Mouse (Mus musculus) midbrain, embryonic 16.5 days (tissue): ENCODE measurements around the gene Msi2. TPM values are rescaled to one million over a fixed set of nuclear protein-coding genes. Genes with fewer than 3 reads are reported as not detected.

Source experiments
- ATAC-seq: fragments of 200-750 bp; cut with Nextera tagmentation; 2 replicates; pipeline ENCODE4 v1.8.0; 2017; ENCODE audit warnings: moderate TSS enrichment
- H3K27ac ChIP-seq: fragments of 300-500 bp; sonication (generic); 2 replicates; pipeline ENCODE4 v1.5.1; 2014; ENCODE audit warnings: mild to moderate bottlenecking, low read length, mixed read lengths
- H3K27me3 ChIP-seq: fragments of 300-500 bp; sonication (generic); 2 replicates; pipeline ENCODE4 v1.6.1; 2014; ENCODE audit warnings: low read depth, low read length, mixed read lengths; ENCODE audit not compliant: control insufficient read depth, insufficient read depth
- H3K36me3 ChIP-seq: fragments of 300-500 bp; sonication (generic); 2 replicates; pipeline ENCODE4 v1.6.1; 2014; ENCODE audit warnings: mild to moderate bottlenecking, low read length, moderate library complexity, mixed read lengths; ENCODE audit not compliant: control insufficient read depth, insufficient read depth
- H3K4me1 ChIP-seq: fragments of 300-500 bp; sonication (generic); 2 replicates; pipeline ENCODE4 v1.6.1; 2014; ENCODE audit warnings: mild to moderate bottlenecking, low read length, mixed read lengths; ENCODE audit not compliant: control insufficient read depth, insufficient read depth
- H3K4me2 ChIP-seq: fragments of 300-500 bp; sonication (generic); 2 replicates; pipeline ENCODE4 v1.6.1; 2014; ENCODE audit warnings: mild to moderate bottlenecking, low read length, mixed read lengths
- H3K4me3 ChIP-seq: fragments of 300-500 bp; sonication (generic); 2 replicates; pipeline ENCODE4 v1.5.1; 2014; ENCODE audit warnings: low read depth, mild to moderate bottlenecking, low read length, moderate library complexity, mixed read lengths
- H3K9ac ChIP-seq: fragments of 300-500 bp; sonication (generic); 2 replicates; pipeline ENCODE4 v1.6.1; 2014; ENCODE audit warnings: low read depth, low read length, mixed read lengths
- H3K9me3 ChIP-seq: fragments of 300-500 bp; sonication (generic); replicated peaks from 2 replicates; pipeline ENCODE4 v1.6.1; 2014; ENCODE audit warnings: mild to moderate bottlenecking, low read length, mixed read lengths; ENCODE audit not compliant: control insufficient read depth, poor library complexity, severe bottlenecking
- WGBS: fragments of 180-500 bp; shearing (Covaris S2); extraction: QIAGEN DNeasy Blood & Tissue Kit; methylation state at CpG from one replicate; pipeline ENCODE4 v1.1.7; 2014; 5-methylcytosine and 5-hydroxymethylcytosine counted together
- polyA plus RNA-seq: library from polyadenylated mRNA; unstranded; fragments of >200 nt; fragmentation: Nextera tagmentation; extraction: Ambion mirVana; gene quantifications from 2 replicates; pipeline ENCODE4 v1.2.1, GENCODE M21; 2015

Gene Msi2
- polyA plus RNA-seq, 1 experiment from 2014 or later = 29.4 TPM

DNA sequence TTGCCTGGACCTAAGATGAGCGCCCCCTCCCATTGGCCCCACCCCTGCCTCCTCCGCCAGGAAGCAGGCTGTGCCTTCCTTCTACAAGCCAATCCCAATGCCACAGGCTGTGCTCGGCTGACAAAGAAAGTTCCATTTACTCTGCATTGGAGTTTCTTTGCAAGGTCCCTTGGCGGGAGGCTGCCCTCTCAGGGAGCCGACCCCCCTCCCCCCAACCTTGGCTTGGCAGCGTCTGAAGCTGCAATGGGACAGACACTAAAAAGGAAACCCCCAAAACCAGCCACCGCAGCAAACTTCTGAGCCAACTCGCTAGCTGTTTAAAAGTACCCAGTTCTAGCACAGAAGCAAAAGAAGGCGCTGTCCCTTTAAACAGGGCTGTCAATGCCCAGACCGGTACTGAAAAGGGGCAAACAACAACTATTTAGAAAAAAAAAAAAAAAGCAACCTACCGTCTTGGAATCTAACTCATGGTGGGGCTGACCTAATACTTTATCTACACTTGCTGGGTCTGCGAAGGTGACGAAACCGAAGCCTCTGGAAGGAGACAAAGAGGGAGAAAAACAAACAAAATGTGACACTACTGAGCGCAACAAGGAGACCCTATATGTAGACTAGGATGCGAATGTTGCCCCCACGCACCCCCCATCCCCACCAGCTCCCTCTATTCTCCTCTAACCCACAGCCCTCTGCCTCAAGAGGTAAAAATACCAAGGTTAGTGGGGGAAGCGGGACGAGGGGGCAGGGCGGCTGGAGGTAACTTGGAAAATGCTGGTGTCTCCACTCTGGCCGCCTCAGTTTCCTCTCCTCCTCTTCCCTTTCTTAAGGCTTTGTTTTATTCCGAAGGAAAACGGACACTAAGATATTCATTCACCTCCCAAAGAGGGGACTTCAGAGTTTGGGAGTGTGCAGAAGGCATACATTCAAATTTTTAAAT is 2.0 kb downstream of the Msi2 start:
- peak overlapping the region; percentile 92 for H3K4me2 ChIP-seq
- peak overlapping the region; percentile 89 for H3K27ac ChIP-seq
- peaks cover 6% of the 10 kb centered on the region for H3K36me3 ChIP-seq
- no peak for ATAC-seq
- no peaks in the 10 kb centered on the region for H3K9me3 ChIP-seq
- H3K4me1 ChIP-seq = peaks cover 39% of the 10 kb centered on the region
- H3K4me3 ChIP-seq = peak overlapping the region; percentile 95
- H3K9ac ChIP-seq = peak overlapping the region; percentile 92
- H3K27me3 ChIP-seq = no peaks in the 10 kb centered on the region
- WGBS = 2% methylated on average over 23 of the region's 23 CpGs

DNA sequence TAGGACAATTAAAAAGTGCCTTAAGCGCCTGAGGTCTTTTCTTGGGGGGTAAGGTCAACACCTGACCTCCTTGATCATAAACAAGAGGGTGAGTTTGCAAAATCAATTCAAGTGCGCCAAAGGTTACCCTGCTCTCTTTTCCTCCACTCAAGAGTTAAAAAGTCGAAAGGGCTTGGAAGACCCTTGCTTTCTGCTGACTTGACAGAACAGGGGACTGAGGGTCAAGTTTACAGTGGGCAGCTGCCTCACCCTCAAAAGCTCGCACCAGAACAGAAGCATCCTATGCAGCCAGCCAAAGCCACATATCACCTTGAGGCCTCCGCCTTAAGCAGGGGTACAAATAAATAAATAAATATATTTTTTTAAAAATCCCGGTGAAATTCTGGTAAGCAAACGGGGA is 3.0 kb downstream of the Msi2 start:
- Histone ChIP-seq H3K36me3 (peaks cover 6% of the 10 kb centered on the region), H3K27me3 (no peaks in the 10 kb centered on the region), H3K27ac (peak overlapping the region; percentile 9), H3K4me3 (peak overlapping the region; percentile 95), H3K4me2 (peak overlapping the region; percentile 92), H3K4me1 (peaks cover 41% of the 10 kb centered on the region), H3K9me3 (no peaks in the 10 kb centered on the region), H3K9ac (peak overlapping the region; percentile 53)
- 19% methylated on average over 7 of the region's 7 CpGs for WGBS
- no peak for ATAC-seq

DNA sequence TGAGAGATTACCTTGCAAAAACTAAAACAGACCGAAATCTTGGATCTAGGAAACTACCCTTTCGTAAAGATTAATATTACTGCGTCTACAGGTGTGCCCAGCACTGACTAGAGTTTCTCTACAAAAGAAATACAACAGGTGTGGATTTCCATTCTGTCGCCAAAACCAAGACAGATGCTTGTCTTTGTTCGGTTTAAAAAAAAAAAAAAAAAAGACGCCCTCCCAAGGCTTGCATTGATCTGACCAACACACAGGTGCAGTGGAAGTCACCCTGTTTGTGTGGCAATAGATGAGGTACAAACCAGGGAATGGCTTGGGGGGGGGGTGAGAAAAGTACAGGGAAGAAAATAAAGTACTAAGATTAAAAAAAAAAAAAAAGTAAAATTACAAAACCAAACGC is 4.2 kb downstream of the Msi2 start:
- Histone ChIP-seq H3K4me1 (peaks cover 43% of the 10 kb centered on the region), H3K36me3 (peaks cover 6% of the 10 kb centered on the region), H3K27ac (no peak overlapping the region), H3K9me3 (no peaks in the 10 kb centered on the region), H3K4me3 (peak overlapping the region; percentile 17), H3K27me3 (no peaks in the 10 kb centered on the region), H3K4me2 (peak overlapping the region; percentile 92), H3K9ac (0 out of 2 replicates have a peak overlapping the region, but pooled peaks have one; percentile 33)
- no peak for ATAC-seq
- WGBS = 54% methylated on average over 7 of the region's 7 CpGs

DNA sequence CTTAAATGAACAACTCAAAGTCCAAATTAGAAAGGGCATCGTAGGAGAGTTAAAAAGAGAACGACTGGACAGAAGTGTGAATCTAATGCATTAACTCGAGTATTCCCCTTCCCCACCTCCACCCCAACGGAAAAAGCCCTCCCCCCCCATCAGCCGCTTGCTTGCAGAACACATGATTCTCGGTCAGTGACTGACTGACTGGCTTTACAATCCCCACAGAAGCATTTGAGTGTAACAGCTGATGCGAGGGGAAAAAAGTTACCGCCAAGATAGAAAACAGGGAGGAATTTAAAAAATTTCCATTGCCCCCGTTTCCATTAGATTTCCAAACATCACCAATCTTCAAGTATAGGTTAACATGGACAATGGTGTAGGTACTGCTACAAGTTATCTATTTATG is 4.8 kb downstream of the Msi2 start:
- Histone ChIP-seq H3K4me2 (peak overlapping the region; percentile 92), H3K36me3 (peaks cover 6% of the 10 kb centered on the region), H3K4me3 (peak overlapping the region; percentile 17), H3K27me3 (no peaks in the 10 kb centered on the region), H3K9ac (peak overlapping the region; percentile 33), H3K4me1 (peaks cover 46% of the 10 kb centered on the region), H3K27ac (no peak overlapping the region), H3K9me3 (no peaks in the 10 kb centered on the region)
- 29% methylated on average over 9 of the region's 9 CpGs for WGBS
- ATAC-seq = no peak

DNA sequence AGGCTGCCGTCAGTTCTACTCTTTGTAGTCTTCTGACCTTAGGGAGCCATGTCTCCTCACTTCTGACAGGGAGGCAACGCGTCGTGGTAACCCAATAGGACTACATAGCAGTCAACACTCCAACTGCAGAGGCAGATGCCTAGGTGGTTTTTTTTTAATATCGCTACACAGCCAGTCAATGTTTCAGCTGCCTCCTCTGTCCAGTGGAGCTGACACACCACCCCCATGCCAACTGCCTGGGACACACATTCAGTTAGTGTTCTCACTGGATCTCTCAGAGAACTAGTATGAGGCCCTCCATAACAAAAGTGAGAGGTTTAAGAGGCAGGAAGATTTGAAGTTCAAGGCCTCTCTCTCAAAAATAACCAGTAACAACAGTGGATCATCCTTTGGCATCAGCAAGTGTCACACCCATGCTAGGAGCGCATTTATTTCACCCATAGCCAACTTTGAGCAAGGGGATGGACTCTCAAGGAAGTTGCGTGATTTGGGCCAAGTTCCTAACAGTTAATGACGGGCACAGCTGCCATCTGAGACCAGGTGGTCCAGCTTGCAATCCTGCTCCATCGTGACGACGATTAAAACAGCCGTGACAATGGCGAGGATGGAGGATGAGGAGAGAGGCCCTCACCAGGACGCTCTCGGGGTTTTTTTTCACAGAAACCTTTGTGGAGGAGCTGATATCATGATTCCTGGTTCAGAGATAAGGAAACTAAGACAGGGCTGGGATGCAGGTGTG is 8.3 kb downstream of the Msi2 start:
- Histone ChIP-seq H3K27ac (no peak overlapping the region), H3K27me3 (no peaks in the 10 kb centered on the region), H3K36me3 (peaks cover 6% of the 10 kb centered on the region), H3K9me3 (no peaks in the 10 kb centered on the region), H3K9ac (no peak overlapping the region), H3K4me3 (no peak overlapping the region), H3K4me1 (peaks cover 36% of the 10 kb centered on the region), H3K4me2 (no peak overlapping the region)
- 69% methylated on average over 15 of the region's 15 CpGs for WGBS
- ATAC-seq = no peak

DNA sequence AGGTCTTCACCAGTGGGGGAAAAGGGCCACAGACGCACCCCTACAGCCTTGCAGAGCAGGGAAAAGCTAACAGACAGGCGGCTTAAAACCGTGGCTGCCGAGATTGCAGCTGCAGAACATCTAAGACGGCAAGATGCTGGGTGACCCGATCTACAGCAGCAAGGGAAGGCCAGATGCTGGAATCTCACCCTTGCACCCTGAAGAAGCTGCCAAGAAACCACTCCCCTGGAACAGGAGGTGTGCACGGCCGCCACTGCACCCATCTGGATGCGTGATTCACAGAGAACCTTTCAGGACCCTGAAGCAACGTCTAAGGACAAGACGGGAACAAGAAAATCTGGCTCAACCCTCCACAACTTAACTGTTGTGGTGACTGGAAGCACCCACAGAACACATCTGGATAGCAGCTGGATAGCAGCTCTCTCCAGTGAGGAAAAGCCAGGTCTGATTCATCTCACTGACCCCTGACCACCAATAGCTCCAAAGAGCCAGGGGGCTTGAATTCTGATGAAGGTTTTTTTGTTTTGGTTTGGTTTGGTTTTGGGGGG is 11.0 kb downstream of the Msi2 start:
- 69% methylated on average over 11 of the region's 11 CpGs for WGBS
- Histone ChIP-seq H3K27ac (no peak overlapping the region), H3K4me2 (no peak overlapping the region), H3K4me3 (no peak overlapping the region), H3K27me3 (no peaks in the 10 kb centered on the region), H3K36me3 (peaks cover 6% of the 10 kb centered on the region), H3K9ac (no peak overlapping the region), H3K9me3 (no peaks in the 10 kb centered on the region), H3K4me1 (peaks cover 35% of the 10 kb centered on the region)
- no peak for ATAC-seq

DNA sequence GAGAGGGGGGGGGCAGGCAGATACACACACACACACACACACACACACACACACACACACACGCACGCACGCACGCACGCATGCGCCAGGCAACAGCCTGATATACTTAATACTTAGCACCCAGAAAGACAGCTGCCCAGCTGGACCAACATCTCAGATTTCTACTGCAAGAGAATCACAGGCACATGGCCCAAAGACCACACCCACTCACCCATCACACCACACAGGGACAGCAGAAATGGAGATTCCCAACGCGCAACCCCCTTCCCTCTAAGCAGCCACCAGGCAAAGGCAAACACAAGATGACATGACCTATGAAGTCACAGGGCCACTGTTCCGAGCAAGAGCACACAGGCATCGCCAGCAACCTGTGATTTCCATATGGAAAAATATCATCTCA is 13.6 kb downstream of the Msi2 start:
- no peak overlapping the region for H3K9ac ChIP-seq
- no peaks in the 10 kb centered on the region; the same call in 1 of the 2 replicates for H3K36me3 ChIP-seq
- no peak overlapping the region for H3K27ac ChIP-seq

DNA sequence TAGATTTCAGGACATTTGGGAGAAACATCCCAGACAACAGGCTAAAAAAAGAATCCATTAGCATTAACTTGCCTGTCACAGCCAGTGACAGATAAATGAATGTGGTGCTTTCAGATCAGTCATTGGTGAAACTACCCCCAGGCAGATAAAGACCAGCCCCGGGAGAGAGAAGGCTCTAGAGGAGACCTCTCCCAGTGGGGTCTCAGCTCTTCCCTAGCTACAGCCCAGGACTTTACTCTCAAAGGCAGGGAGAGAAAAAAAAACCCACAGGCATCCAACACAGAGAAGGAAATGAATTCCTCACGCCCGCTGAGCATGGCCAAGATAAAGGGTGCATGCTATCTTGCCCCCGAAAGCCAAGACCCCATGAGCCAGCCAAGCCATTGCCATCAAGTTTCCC is 15.1 kb downstream of the Msi2 start:
- WGBS = 11% methylated on average over 4 of the region's 4 CpGs
- no peak for ATAC-seq
- H3K9ac ChIP-seq = no peak overlapping the region
- H3K27me3 ChIP-seq = no peaks in the 10 kb centered on the region
- peak overlapping the region; percentile 10; the same call in 1 of the 2 replicates for H3K4me2 ChIP-seq
- peak overlapping the region; percentile 51 for H3K27ac ChIP-seq
- H3K36me3 ChIP-seq = no peaks in the 10 kb centered on the region; the same call in 1 of the 2 replicates
- H3K4me1 ChIP-seq = peaks cover 35% of the 10 kb centered on the region
- H3K9me3 ChIP-seq = no peaks in the 10 kb centered on the region
- no peak overlapping the region for H3K4me3 ChIP-seq

More for the DNA sequence above, 13.6 kb downstream of the Msi2 start:
- Histone ChIP-seq H3K4me1 (peaks cover 45% of the 10 kb centered on the region), H3K27me3 (no peaks in the 10 kb centered on the region), H3K9me3 (no peaks in the 10 kb centered on the region), H3K4me2 (no peak overlapping the region), H3K4me3 (no peak overlapping the region)
- WGBS = 80% methylated on average over 10 of the region's 10 CpGs
- ATAC-seq = no peak
